Mouse (Mus musculus): ENCODE data around the gene Ldhd. TPM values are rescaled to one million over a fixed set of nuclear protein-coding genes. Genes with fewer than 3 reads are reported as not detected.
A peak's percentile ranks its signal among the peaks of the same experiment; 100 is the strongest.

Gene Ldhd
- polyA plus RNA-seq, 1 experiment from 2014 or later, result 1.7 TPM

DNA sequence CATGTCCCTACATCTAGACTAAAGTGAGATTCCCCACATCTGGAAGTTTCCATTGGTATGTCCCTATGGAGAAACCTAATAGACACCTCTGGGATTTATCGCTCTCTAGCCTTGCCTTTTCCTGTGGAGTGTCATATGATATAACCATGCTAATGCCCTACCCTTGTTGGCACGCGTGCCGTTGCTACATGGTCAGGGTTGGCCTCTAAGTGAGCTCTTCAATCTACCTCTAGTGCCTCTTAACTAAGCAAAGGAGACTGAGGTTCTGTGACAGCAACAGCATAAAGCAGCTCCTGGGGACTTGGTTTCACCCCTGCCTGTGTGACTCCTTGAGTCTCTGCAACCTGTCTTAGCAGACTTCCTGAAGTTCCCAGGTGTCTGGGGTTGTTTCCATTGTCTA, 11.9 kb downstream of the Ldhd start:
- peak; percentile 43 for TF ChIP-seq EP300 (IDR thresholded peaks at IDR 0.05)
- TF ChIP-seq CTCF (IDR thresholded peaks at IDR 0.05), result no peak
- H3K36me3 ChIP-seq (ENCODE audit: insufficient read depth, low read length), result no peaks in the 10 kb centered on the region
- no peaks in the 10 kb centered on the region for H3K27me3 ChIP-seq (replicated peaks; ENCODE audit: insufficient read depth, low read length)
- no peaks in the 10 kb centered on the region for H3K9me3 ChIP-seq (ENCODE audit: low read length)
- 54% methylated on average over 4 of the region's 4 CpGs for WGBS
- DNase-seq (ENCODE audit: low spot score) (peak; percentile 90), ATAC-seq (peak; percentile 93)
- no peak overlapping the region for H3K4me2 ChIP-seq (replicated peaks; ENCODE audit: low read depth, low read length)
- no peak overlapping the region for H3K27ac ChIP-seq (ENCODE audit: low read length)
- H3K4me3 ChIP-seq (ENCODE audit: low read depth, low read length), result no peak overlapping the region
- no peak overlapping the region for H3K9ac ChIP-seq (replicated peaks; ENCODE audit: low read depth)
- H3K4me1 ChIP-seq (ENCODE audit: insufficient read depth, low read depth, low read length), result peaks cover 18% of the 10 kb centered on the region

DNA sequence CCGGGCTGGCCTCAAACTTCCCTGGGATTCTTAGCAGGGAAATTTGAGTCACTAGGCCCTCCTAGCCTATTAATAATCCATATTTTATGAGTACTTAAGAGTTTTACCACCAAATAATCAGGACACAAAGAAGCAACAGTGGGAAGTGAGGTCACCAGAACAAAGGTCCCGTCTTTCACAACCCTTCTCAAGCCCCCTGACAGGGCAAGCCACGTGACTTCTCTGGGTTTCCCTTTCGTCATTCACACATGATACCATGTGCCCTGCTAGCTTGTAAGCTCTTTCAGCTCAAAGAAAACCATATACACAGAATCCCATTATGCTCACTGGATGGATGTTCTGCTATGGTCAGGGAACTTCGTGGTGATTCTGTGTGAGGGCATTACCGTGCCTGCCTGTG, 12.4 kb downstream of the Ldhd start:
- Histone ChIP-seq H3K9ac (replicated peaks; ENCODE audit: low read depth) (no peak overlapping the region), H3K4me2 (replicated peaks; ENCODE audit: low read depth, low read length) (no peak overlapping the region), H3K36me3 (ENCODE audit: insufficient read depth, low read length) (no peaks in the 10 kb centered on the region), H3K4me3 (ENCODE audit: low read depth, low read length) (no peak overlapping the region), H3K9me3 (ENCODE audit: low read length) (no peaks in the 10 kb centered on the region), H3K27ac (ENCODE audit: low read length) (no peak overlapping the region), H3K4me1 (ENCODE audit: insufficient read depth, low read depth, low read length) (peaks cover 21% of the 10 kb centered on the region), H3K27me3 (replicated peaks; ENCODE audit: insufficient read depth, low read length) (no peaks in the 10 kb centered on the region)
- TF ChIP-seq CTCF (IDR thresholded peaks at IDR 0.05) (no peak), EP300 (IDR thresholded peaks at IDR 0.05) (no peak)
- whole genome bisulfite sequencing, result 56% methylated on average over 6 of the region's 6 CpGs
- no peak for ATAC-seq
- peak; percentile 57 for DNase-seq (ENCODE audit: low spot score)

GRCm38 (mm10) chr8:111614786-111615701, 15.1 kb downstream of the Ldhd start:
- Histone ChIP-seq H3K4me1 (ENCODE audit: insufficient read depth, low read depth, low read length) (peaks cover 21% of the 10 kb centered on the region), H3K4me2 (replicated peaks; ENCODE audit: low read depth, low read length) (no peak overlapping the region), H3K27ac (ENCODE audit: low read length) (peak overlapping the region; percentile 32; the same call in 1 of the 2 replicates), H3K9me3 (ENCODE audit: low read length) (no peaks in the 10 kb centered on the region), H3K27me3 (replicated peaks; ENCODE audit: insufficient read depth, low read length) (no peaks in the 10 kb centered on the region), H3K9ac (replicated peaks; ENCODE audit: low read depth) (no peak overlapping the region), H3K4me3 (ENCODE audit: low read depth, low read length) (no peak overlapping the region), H3K36me3 (ENCODE audit: insufficient read depth, low read length) (no peaks in the 10 kb centered on the region)
- peak; percentile 31 for ATAC-seq
- peak; percentile 53 for DNase-seq (ENCODE audit: low spot score)
- 71% methylated on average over 6 of the region's 6 CpGs for WGBS
- TF ChIP-seq EP300 (IDR thresholded peaks at IDR 0.05), result no peak
- TF ChIP-seq CTCF (IDR thresholded peaks at IDR 0.05), result peak; percentile 17

DNA sequence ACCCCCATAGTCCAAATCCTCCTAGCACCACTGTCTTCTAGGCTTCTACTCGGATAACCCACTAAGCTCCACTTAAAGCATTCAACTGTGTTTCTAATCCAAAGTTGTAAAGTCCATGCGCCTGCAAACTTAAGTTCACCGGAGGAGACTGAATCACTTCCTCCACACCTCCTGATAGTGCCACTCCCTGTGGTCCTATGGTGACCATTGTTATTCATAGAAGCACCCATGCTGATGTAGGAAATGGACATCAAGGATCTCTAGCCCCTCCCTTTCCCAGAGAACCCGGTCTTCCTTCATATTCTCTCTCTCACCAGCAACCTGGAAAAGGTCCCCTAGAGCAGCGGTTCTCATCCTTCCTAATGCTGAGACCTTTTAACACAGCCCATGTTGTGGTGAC, 17.0 kb downstream of the Ldhd start:
- H3K9me3 ChIP-seq (ENCODE audit: low read length), result no peaks in the 10 kb centered on the region
- H3K4me3 ChIP-seq (ENCODE audit: low read depth, low read length), result no peak overlapping the region
- H3K27me3 ChIP-seq (replicated peaks; ENCODE audit: insufficient read depth, low read length), result no peaks in the 10 kb centered on the region
- H3K4me2 ChIP-seq (replicated peaks; ENCODE audit: low read depth, low read length), result no peak overlapping the region
- H3K27ac ChIP-seq (ENCODE audit: low read length), result no peak overlapping the region
- TF ChIP-seq CTCF (IDR thresholded peaks at IDR 0.05) (no peak), EP300 (IDR thresholded peaks at IDR 0.05) (peak; percentile 30; the same call in 1 of the 2 replicates)
- H3K36me3 ChIP-seq (ENCODE audit: insufficient read depth, low read length), result no peaks in the 10 kb centered on the region
- DNase-seq (ENCODE audit: low spot score) (peak; percentile 34), ATAC-seq (0 out of 2 replicates have a peak, but pooled peaks have one; percentile 36)
- 67% methylated on average over 5 of the region's 5 CpGs for WGBS
- peaks cover 13% of the 10 kb centered on the region; the same call in 1 of the 2 replicates for H3K4me1 ChIP-seq (ENCODE audit: insufficient read depth, low read depth, low read length)
- H3K9ac ChIP-seq (replicated peaks; ENCODE audit: low read depth), result no peak overlapping the region

DNA sequence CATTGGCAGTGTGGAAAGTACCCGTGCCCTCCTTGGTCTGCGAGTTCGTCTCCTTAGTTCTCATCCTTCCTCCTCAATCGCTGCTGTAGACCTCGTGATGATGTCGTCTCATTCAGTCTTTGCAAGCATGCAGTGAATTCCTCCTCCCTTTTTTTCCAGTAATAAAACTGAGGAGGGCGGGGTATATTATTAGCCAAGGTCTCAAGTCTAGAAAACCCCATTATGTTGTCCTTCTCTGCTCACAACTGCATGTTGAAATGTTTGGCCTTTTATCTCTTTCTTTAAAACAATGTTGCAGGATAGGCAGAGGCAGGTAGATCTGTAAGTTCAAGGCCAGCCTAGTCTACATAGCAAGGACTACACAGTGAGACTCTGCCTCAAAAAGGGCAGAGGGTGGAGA, 22.8 kb downstream of the Ldhd start:
- DNase-seq (ENCODE audit: low spot score), result no peak
- TF ChIP-seq EP300 (IDR thresholded peaks at IDR 0.05) (no peak), CTCF (IDR thresholded peaks at IDR 0.05) (no peak)
- Histone ChIP-seq H3K4me2 (replicated peaks; ENCODE audit: low read depth, low read length) (no peak overlapping the region), H3K4me3 (ENCODE audit: low read depth, low read length) (no peak overlapping the region), H3K36me3 (ENCODE audit: insufficient read depth, low read length) (no peaks in the 10 kb centered on the region), H3K4me1 (ENCODE audit: insufficient read depth, low read depth, low read length) (no peaks in the 10 kb centered on the region), H3K27me3 (replicated peaks; ENCODE audit: insufficient read depth, low read length) (no peaks in the 10 kb centered on the region), H3K9me3 (ENCODE audit: low read length) (no peaks in the 10 kb centered on the region), H3K27ac (ENCODE audit: low read length) (no peak overlapping the region), H3K9ac (replicated peaks; ENCODE audit: low read depth) (no peak overlapping the region)
- WGBS, result 89% methylated on average over 7 of the region's 7 CpGs
- ATAC-seq, result no peak

GRCm38 (mm10) chr8:111606961-111607360, 23.2 kb downstream of the Ldhd start:
- Histone ChIP-seq H3K4me3 (ENCODE audit: low read depth, low read length) (no peak overlapping the region), H3K27ac (ENCODE audit: low read length) (no peak overlapping the region), H3K4me2 (replicated peaks; ENCODE audit: low read depth, low read length) (no peak overlapping the region), H3K9me3 (ENCODE audit: low read length) (no peaks in the 10 kb centered on the region), H3K9ac (replicated peaks; ENCODE audit: low read depth) (no peak overlapping the region), H3K36me3 (ENCODE audit: insufficient read depth, low read length) (no peaks in the 10 kb centered on the region), H3K4me1 (ENCODE audit: insufficient read depth, low read depth, low read length) (no peaks in the 10 kb centered on the region), H3K27me3 (replicated peaks; ENCODE audit: insufficient read depth, low read length) (no peaks in the 10 kb centered on the region)
- 80% methylated on average over 9 of the region's 9 CpGs for WGBS
- ATAC-seq (no peak), DNase-seq (ENCODE audit: low spot score) (no peak)
- TF ChIP-seq CTCF (IDR thresholded peaks at IDR 0.05) (no peak), EP300 (IDR thresholded peaks at IDR 0.05) (no peak)

Data from lung, postnatal 0 days (tissue).